Mouse (Mus musculus): Measurements from ENCODE around the gene Sdk2.

The Sdk2 gene

GRCm38 (mm10) chr11:113742998-113743397 is 323.8 kb downstream of the Sdk2 start:
- DNase-seq (ENCODE audit: low read depth, low spot score) = no peak

GRCm38 (mm10) chr11:113740100-113740499 is 326.7 kb downstream of the Sdk2 start:
- DNase-seq (ENCODE audit: low read depth, low spot score) = no peak

DNA sequence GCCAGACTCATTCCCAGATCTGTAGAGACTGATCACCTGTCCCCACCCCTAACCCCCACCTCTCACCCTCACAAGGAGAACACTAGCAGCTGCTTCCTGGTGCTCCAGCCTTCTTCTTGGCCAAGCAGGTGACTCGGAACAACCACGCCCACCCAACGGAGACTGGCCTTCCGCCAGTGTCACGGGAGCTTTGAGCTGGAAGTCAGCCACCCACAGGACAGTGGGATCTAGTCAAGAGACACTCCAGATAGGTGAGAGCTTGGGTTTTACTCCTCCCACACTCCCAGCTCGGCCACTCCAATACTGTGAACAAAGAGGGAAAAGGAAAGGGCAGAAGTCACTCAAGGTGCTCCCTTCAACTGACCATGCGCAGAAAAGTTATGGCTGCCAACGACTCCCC is 327.6 kb downstream of the Sdk2 start:
- DNase-seq (ENCODE audit: low read depth, low spot score) = no peak

DNA sequence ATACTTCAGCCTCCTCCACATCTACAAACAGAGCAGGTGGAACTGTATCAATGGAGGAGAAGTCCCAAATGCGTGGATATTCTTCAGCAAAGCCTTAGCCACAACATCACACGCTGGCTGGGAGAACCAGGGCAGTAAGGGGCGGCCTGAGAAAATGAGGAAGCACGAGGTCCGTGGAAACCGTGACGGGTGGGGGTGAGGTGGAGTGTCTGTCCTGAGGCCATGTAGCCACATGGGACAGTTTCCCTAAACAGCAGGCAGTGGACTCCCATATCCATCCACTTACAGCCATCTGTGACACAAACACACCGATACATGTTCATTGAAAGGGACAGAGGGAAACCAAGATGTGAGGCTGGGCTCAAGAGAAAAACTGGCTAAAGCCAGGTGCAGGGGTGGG is 328.9 kb downstream of the Sdk2 start:
- no peak for DNase-seq (ENCODE audit: low read depth, low spot score)

DNA sequence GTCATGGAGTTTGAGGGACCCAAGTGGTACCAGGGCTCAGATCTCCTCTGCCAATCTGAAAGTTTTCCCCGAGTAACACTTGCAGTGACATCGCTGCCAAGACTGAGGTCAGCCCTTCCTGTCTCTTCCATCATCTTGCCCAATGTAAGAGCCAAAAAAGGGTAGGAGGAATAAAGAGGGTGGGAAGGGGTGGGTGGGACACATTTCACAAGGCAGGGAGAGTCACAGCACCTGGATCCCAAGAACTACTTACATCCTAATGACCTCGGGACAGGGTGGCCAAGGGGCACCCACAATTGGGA is 329.3 kb downstream of the Sdk2 start:
- DNase-seq (ENCODE audit: low read depth, low spot score) = no peak

GRCm38 (mm10) chr11:113736848-113737552 is 329.8 kb downstream of the Sdk2 start:
- DNase-seq (ENCODE audit: low read depth, low spot score) = no peak

DNA sequence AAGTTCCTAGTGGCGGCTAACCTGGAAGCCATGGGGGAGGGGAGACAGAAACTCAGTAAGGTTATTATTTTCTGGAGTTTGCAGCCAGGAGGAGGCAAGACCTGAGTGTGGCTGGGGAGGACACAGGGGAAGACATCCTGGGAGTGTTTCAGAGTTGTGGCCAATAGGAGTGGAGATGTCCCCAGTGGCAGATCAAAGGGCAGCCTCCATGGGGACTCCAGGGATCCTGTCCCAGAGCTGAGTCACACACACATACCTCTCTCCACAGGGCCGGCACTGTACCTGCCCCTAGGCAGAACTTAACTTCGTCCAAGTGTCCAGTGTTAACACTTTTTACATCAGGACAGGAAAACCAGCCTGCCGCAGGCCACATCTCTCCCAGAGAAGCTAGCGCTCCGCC is 331.7 kb downstream of the Sdk2 start:
- DNase-seq (ENCODE audit: low read depth, low spot score) = no peak

DNA sequence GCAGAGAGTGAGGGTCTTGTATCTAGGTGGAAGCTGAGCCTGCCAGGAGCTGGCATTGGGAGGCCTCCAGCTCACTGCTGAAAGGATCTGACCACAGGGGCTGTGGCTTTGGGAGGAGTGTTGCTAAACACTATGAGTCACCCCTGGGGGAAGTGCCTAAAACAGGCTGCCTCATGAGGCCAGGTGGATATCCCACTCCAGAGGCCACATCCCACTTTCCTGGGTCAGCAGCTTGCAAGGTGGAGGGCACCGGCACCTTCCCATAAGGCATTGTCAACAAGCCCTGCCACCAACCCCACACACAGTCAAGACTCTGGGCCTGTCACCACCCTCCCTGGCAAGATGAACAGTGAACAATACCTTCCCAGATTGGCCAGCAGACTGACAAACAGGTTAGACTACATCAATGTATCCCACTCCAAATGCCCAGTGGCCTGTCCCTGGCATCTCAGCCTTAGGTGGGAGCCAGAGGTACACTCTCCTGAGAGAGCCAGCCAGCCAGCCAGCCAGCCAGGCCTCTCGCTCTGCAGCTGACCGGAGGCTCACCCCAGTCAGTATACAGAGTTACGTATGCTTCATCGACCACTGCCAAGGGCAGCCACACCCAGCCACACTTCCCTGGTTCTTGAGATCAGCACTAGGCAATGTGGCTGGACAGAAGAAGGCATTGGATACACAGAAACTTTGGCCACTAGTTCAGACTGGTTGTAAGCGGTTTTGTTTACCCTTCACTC is 333.0 kb downstream of the Sdk2 start:
- no peak for DNase-seq (ENCODE audit: low read depth, low spot score)

DNA sequence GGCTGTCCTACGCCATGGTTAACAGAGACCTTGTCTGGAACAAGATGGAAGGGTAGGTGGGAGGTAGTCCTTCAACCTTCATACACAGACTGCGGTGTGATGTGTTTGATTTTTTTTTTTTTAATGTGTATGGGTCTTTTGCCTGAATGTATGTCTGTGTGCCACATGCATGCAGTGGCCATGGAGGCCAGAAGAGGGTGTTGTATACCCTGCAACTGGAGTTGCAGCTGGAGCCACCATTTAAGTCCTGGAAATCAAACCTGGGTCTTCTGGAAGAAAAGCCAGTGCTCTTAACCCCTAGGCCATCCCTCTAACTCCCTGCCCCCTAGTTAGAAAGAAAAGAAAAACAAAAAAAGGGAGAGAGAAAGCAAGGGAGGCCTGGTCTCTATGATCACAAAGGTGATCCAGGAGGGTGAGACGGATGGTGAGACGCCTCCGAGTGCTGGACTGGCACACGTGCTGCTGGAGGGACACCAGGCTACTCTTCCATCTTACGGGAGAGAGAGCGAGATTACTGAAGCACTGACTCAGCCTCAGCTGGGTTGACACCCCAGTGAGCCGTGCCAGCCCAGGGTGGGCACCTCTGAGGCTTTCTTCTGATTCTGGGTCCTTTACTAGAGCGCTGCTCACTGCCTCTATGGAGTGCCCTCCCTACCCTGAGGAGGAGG is 334.8 kb downstream of the Sdk2 start:
- no peak for DNase-seq (ENCODE audit: low read depth, low spot score)

DNA sequence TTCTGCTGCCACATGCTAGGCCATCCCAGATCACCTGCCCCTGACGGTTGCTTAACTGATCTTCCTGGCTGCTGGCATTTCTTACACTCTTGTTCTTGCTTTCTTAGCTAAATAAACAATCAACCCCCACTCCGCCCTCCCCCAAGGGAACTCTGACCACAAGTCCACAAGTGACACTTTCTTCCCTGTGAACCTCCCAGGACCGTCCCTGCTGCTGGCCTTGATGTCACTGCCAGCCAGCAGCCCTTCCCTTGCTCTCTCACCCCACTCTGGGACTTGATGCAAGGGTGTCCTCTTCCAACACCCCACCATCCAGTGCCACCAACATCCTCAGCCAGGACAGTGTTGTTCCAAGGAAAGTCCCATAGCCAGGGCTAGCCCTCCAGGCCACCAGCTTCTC is 336.0 kb downstream of the Sdk2 start:
- no peak for DNase-seq (ENCODE audit: low read depth, low spot score)

GRCm38 (mm10) chr11:113729917-113730316 is 336.9 kb downstream of the Sdk2 start:
- DNase-seq (ENCODE audit: low read depth, low spot score) = no peak

- DNase-seq (ENCODE audit: low read depth, low spot score) = no peak
Observed at GRCm38 (mm10) chr11:113729239-113729638, 337.6 kb downstream of the Sdk2 start.

GRCm38 (mm10) chr11:113727992-113728391 is 338.9 kb downstream of the Sdk2 start:
- no peak for DNase-seq (ENCODE audit: low read depth, low spot score)

DNA sequence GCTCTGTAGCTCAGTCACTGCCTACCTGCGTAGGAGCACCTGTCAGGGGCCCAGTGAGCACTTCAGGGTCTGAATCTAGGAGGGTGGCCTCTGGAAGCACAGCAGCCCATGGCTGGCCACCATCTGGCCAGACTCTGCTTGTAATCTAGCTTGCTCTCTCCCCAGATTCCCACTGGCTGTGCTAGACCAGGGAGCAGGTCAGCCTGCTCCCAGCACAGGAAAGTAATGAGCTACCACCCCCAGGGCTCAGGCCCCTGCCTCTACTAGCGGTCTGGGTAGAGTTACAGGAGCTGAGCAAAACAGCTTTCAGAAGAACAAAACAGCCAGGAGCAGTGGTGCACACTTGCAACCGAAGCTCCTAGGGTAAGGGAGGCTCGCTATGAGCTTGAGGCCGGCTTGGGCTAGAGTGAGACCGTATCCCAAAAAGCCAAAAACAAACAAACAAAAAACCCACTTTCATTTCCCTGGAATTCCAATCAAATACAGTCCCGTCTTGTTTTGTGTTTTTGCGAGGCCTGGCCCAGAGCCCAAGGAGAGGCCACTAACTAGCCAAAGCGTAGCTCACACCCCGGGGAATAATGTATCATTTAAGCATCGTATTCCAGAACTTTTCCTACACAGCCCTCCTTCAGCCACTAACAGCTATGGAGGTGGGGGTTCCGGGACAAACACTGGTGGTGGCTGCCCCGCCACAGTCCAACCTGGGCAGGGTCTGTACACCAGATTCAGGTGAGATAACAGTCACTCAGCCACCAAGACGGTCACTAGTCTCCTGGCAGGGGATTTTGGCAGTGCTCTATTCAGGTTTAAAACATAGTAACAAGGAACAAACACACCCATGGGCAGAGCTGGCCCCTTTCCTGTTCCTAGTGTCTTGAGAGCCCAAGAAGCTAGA is 339.6 kb downstream of the Sdk2 start:
- DNase-seq (ENCODE audit: low read depth, low spot score) = no peak

Measured in skeletal muscle tissue, adult 2 months (tissue).